Comparison of ENCODE assay signal across 8 mouse cellular contexts in genomic region chr4:115738481-115738985, GRCm38 (mm10). TPM values are rescaled to one million over a fixed set of nuclear protein-coding genes. Genes with fewer than 3 reads are reported as not detected.
DNase-seq lines count a peak whose midpoint lies in the region; ATAC-seq and TF ChIP-seq lines count a peak whose summit lies in the region.

No protein-coding gene starts in this region.

- peaks cover 20% of the 10 kb centered on the region for H3K4me1 ChIP-seq in heart, embryonic 12.5 days (replicated peaks)
- H3K4me1 ChIP-seq in MEL (ENCODE audit: control insufficient read depth in 1 of 2, insufficient read depth in 2 of 2, low read length in 2 of 2): peaks cover 9 to 35% of the 10 kb centered on the region in 2 experiments
- H3K4me1 ChIP-seq in forebrain, embryonic 15.5 days: peaks cover 22% of the 10 kb centered on the region
- peaks cover 14% of the 10 kb centered on the region for H3K4me1 ChIP-seq in limb, embryonic 15.5 days
- peaks cover 20% of the 10 kb centered on the region for H3K4me1 ChIP-seq in stomach, embryonic 16.5 days (ENCODE audit: control insufficient read depth, insufficient read depth, low read length)

- TF ChIP-seq RAD21 in MEL (IDR thresholded peaks at IDR 0.05; ENCODE audit: low read depth, low read length): no peak

- 0 out of 2 replicates have a peak, but pooled peaks cover 9% of the 10 kb centered on the region for H3K27me3 ChIP-seq in heart, embryonic 12.5 days (replicated peaks)
- H3K27me3 ChIP-seq in MEL (ENCODE audit: control insufficient read depth in 1 of 2, insufficient read depth in 2 of 2, low read length in 2 of 2): no peaks in the 10 kb centered on the region
- peaks cover 7% of the 10 kb centered on the region; the same call in 1 of the 2 replicates for H3K27me3 ChIP-seq in forebrain, embryonic 15.5 days
- H3K27me3 ChIP-seq in limb, embryonic 15.5 days: no peaks in the 10 kb centered on the region
- H3K27me3 ChIP-seq in stomach, embryonic 16.5 days (ENCODE audit: control insufficient read depth, insufficient read depth, low read length): no peaks in the 10 kb centered on the region

- peaks cover 24% of the 10 kb centered on the region for H3K36me3 ChIP-seq in heart, embryonic 12.5 days
- H3K36me3 ChIP-seq in MEL (ENCODE audit: control insufficient read depth in 1 of 2, insufficient read depth in 2 of 2, low read length in 2 of 2): peaks cover 2 to 40% of the 10 kb centered on the region in 2 experiments; a peak in 3 of 4 replicates
- H3K36me3 ChIP-seq in forebrain, embryonic 15.5 days: peaks cover 20% of the 10 kb centered on the region
- H3K36me3 ChIP-seq in limb, embryonic 15.5 days: peaks cover 22% of the 10 kb centered on the region
- no peaks in the 10 kb centered on the region for H3K36me3 ChIP-seq in stomach, embryonic 16.5 days (ENCODE audit: control insufficient read depth, insufficient read depth, low read length)

- no peak for TF ChIP-seq EP300 in MEL (IDR thresholded peaks at IDR 0.05; ENCODE audit: low read depth in 1 of 2, low read length in 2 of 2)

- H3K4me2 ChIP-seq in heart, embryonic 12.5 days: peak overlapping the region; percentile 68
- H3K4me2 ChIP-seq in forebrain, embryonic 15.5 days (replicated peaks): peak overlapping the region; percentile 62
- peak overlapping the region; percentile 67 for H3K4me2 ChIP-seq in limb, embryonic 15.5 days
- peak overlapping the region; percentile 73 for H3K4me2 ChIP-seq in stomach, embryonic 16.5 days (ENCODE audit: low read depth, low read length)

- H3K9me3 ChIP-seq in heart, embryonic 12.5 days (replicated peaks): no peaks in the 10 kb centered on the region
- no peaks in the 10 kb centered on the region for H3K9me3 ChIP-seq in MEL (replicated peaks; ENCODE audit: insufficient read depth, low read length)
- no peaks in the 10 kb centered on the region for H3K9me3 ChIP-seq in forebrain, embryonic 15.5 days
- no peaks in the 10 kb centered on the region for H3K9me3 ChIP-seq in limb, embryonic 15.5 days
- no peaks in the 10 kb centered on the region for H3K9me3 ChIP-seq in stomach, embryonic 16.5 days (replicated peaks; ENCODE audit: control insufficient read depth, low read length)

- H3K27ac ChIP-seq in heart, embryonic 12.5 days (ENCODE audit: poor library complexity, severe bottlenecking): no peak overlapping the region
- H3K27ac ChIP-seq in MEL (ENCODE audit: control insufficient read depth, low read depth, low read length): no peak overlapping the region
- no peak overlapping the region for H3K27ac ChIP-seq in forebrain, embryonic 15.5 days (replicated peaks)
- H3K27ac ChIP-seq in limb, embryonic 15.5 days: no peak overlapping the region
- H3K27ac ChIP-seq in stomach, embryonic 16.5 days (ENCODE audit: low read length): no peak overlapping the region

- no peak for TF ChIP-seq POLR2A in MEL (IDR thresholded peaks at IDR 0.05; ENCODE audit: control insufficient read depth in 1 of 2, insufficient read depth in 1 of 2, low read depth in 1 of 2, low read length in 2 of 2, poor library complexity in 1 of 2)

- peak overlapping the region; percentile 87 for H3K4me3 ChIP-seq in heart, embryonic 12.5 days
- H3K4me3 ChIP-seq in MEL (ENCODE audit: control insufficient read depth in 1 of 2, insufficient read depth in 1 of 2, low read depth in 2 of 2, low read length in 2 of 2): peak overlapping the region; percentile 86 to 95
- peak overlapping the region; percentile 73 for H3K4me3 ChIP-seq in forebrain, embryonic 15.5 days
- peak overlapping the region; percentile 82 for H3K4me3 ChIP-seq in limb, embryonic 15.5 days
- peak overlapping the region; percentile 64 for H3K4me3 ChIP-seq in stomach, embryonic 16.5 days (replicated peaks; ENCODE audit: low read length)

- no peak for ATAC-seq in heart, embryonic 12.5 days (ENCODE audit: insufficient number of reproducible peaks, low FRiP score)
- no peak for ATAC-seq in forebrain, embryonic 15.5 days (replicated peaks)
- ATAC-seq in limb, embryonic 15.5 days (ENCODE audit: insufficient number of reproducible peaks, low FRiP score, low TSS enrichment, low read depth): no peak
- ATAC-seq in stomach, embryonic 16.5 days (ENCODE audit: insufficient read depth, low FRiP score): no peak

- WGBS in heart, embryonic 12.5 days: 38% methylated on average over 13 of the region's 13 CpGs
- 44% methylated on average over 13 of the region's 13 CpGs for WGBS in forebrain, embryonic 15.5 days
- 39% methylated on average over 13 of the region's 13 CpGs for WGBS in limb, embryonic 15.5 days
- WGBS in stomach, embryonic 16.5 days: 32% methylated on average over 13 of the region's 13 CpGs

- no peak for DNase-seq in heart, adult 8-10 months (ENCODE audit: low spot score)
- peak; percentile 35 for DNase-seq in MEL (ENCODE audit: low read depth, low spot score)
- DNase-seq in frontal cortex, adult 2 months (ENCODE audit: extremely low spot score in 1 of 2, low spot score in 1 of 2): no peak
- DNase-seq in layer of hippocampus, adult 8-10 months (ENCODE audit: low spot score in 2 of 2): no peak

- H3K9ac ChIP-seq in heart, embryonic 12.5 days: peak overlapping the region; percentile 88
- H3K9ac ChIP-seq in MEL (ENCODE audit: control insufficient read depth, low read depth, low read length, poor library complexity, severe bottlenecking): peak overlapping the region; percentile 90
- H3K9ac ChIP-seq in forebrain, embryonic 15.5 days (replicated peaks): peak overlapping the region; percentile 75
- H3K9ac ChIP-seq in limb, embryonic 15.5 days: peak overlapping the region; percentile 84
- peak overlapping the region; percentile 81 for H3K9ac ChIP-seq in stomach, embryonic 16.5 days (ENCODE audit: low read length)

- peaks cover 14% of the 10 kb centered on the region for H3K79me2 ChIP-seq in MEL (ENCODE audit: control insufficient read depth, insufficient read depth, low read length, poor library complexity)

- no peak for TF ChIP-seq CTCF in MEL (IDR thresholded peaks at IDR 0.05 in 2 of 3, conservative IDR thresholded peaks at IDR 0.05 in 1 of 3; ENCODE audit: control insufficient read depth in 1 of 3, insufficient read depth in 1 of 3, low read depth in 2 of 3, low read length in 3 of 3, poor library complexity in 1 of 3, severe bottlenecking in 1 of 3)

TF ChIP-seq in MEL, 35 proteins besides CTCF, POLR2A, EP300 and RAD21:
- TF ChIP-seq USF2 (IDR thresholded peaks at IDR 0.05; ENCODE audit: borderline replicate concordance in 1 of 2, insufficient read depth in 1 of 2, low read depth in 1 of 2, low read length in 2 of 2) (no peak), JUND (IDR thresholded peaks at IDR 0.05; ENCODE audit: low read depth, low read length) (no peak), CHD1 (IDR thresholded peaks at IDR 0.05; ENCODE audit: low read depth, low read length) (0 out of 2 replicates have a peak, but pooled peaks have one; percentile 54)

RNA-seq across cellular contexts. Expression of gene Efcab14, which starts 1.0 kb away (rescaled TPM):
- polyA plus RNA-seq in heart, embryonic 12.5 days (2016; fragmentation: Nextera tagmentation; extraction: Ambion mirVana): 34.2 and 37.4 TPM in 2 replicates
- 10 to 100 TPM; 39.9 to 43.2 (median 42.3) TPM for total RNA-seq in heart, adult 8-10 months (2022)
- 10.4 and 11.7 TPM in 2 replicates for total RNA-seq in MEL (2012; rRNA removed)
- 10 to 100 TPM in 1 of 2 experiments, not detected in 1; 17.1 TPM for polyA plus RNA-seq in MEL (2012; ENCODE audit: insufficient read depth in 1 of 2, insufficient read length in 2 of 2, low read depth in 1 of 2, low replicate concordance in 2 of 2, missing spikeins in 1 of 2)
- 19.6 and 20.2 TPM in 2 replicates for polyA plus RNA-seq in forebrain, embryonic 15.5 days (2015; fragmentation: Nextera tagmentation; extraction: Ambion mirVana)
- polyA plus RNA-seq in limb, embryonic 15.5 days (2015; fragmentation: Nextera tagmentation; extraction: Ambion mirVana): 34.1 and 36.5 TPM in 2 replicates
- polyA plus RNA-seq in stomach, embryonic 16.5 days (2015; fragmentation: Nextera tagmentation; extraction: Ambion mirVana): 30.1 and 31.3 TPM in 2 replicates
- 35.9 and 37.1 TPM in 2 replicates for polyA plus RNA-seq in frontal cortex, adult 2 months (2012; rRNA removed)
- total RNA-seq in layer of hippocampus, adult 8-10 months (2022): 10 to 100 TPM; 57.2 to 62.0 (median 60.1) TPM

RNA-seq across cellular contexts. Expression of gene Tex38, which starts 42.3 kb away (rescaled TPM):
- polyA plus RNA-seq in heart, embryonic 12.5 days (2016; fragmentation: Nextera tagmentation; extraction: Ambion mirVana): 0.22 and 0.24 TPM in 2 replicates
- total RNA-seq in heart, adult 8-10 months (2022): 1 to 10 TPM in 3 of 4 experiments, under 1 TPM in 1; 0.47 to 2.5 (median 1.4) TPM
- not detected in 2 replicates for total RNA-seq in MEL (2012; rRNA removed)
- polyA plus RNA-seq in MEL (2012; ENCODE audit: insufficient read depth in 1 of 2, insufficient read length in 2 of 2, low read depth in 1 of 2, low replicate concordance in 2 of 2, missing spikeins in 1 of 2): under 1 TPM in 1 of 2 experiments, not detected in 1; 0.15 TPM
- 0.59 TPM in 1 of 2 replicates, not detected in the other for polyA plus RNA-seq in forebrain, embryonic 15.5 days (2015; fragmentation: Nextera tagmentation; extraction: Ambion mirVana)
- 0.22 and 0.26 TPM in 2 replicates for polyA plus RNA-seq in limb, embryonic 15.5 days (2015; fragmentation: Nextera tagmentation; extraction: Ambion mirVana)
- polyA plus RNA-seq in stomach, embryonic 16.5 days (2015; fragmentation: Nextera tagmentation; extraction: Ambion mirVana): 0.28 TPM in 1 of 2 replicates, not detected in the other
- 0.19 and 0.20 TPM in 2 replicates for polyA plus RNA-seq in frontal cortex, adult 2 months (2012; rRNA removed)
- total RNA-seq in layer of hippocampus, adult 8-10 months (2022): under 1 TPM in 2 of 4 experiments, not detected in 2; 0.43 to 0.85 TPM

RNA-seq across cellular contexts. Expression of gene Atpaf1, which starts 46.1 kb away (rescaled TPM):
- polyA plus RNA-seq in heart, embryonic 12.5 days (2016; fragmentation: Nextera tagmentation; extraction: Ambion mirVana): 69.9 and 73.5 TPM in 2 replicates
- total RNA-seq in heart, adult 8-10 months (2022): 100 to 1,000 TPM; 110 to 119 (median 113) TPM
- total RNA-seq in MEL (2012; rRNA removed): 18.9 and 24.5 TPM in 2 replicates
- 10 to 100 TPM in 1 of 2 experiments, not detected in 1; 23.4 TPM for polyA plus RNA-seq in MEL (2012; ENCODE audit: insufficient read depth in 1 of 2, insufficient read length in 2 of 2, low read depth in 1 of 2, low replicate concordance in 2 of 2, missing spikeins in 1 of 2)
- 34.6 and 37.5 TPM in 2 replicates for polyA plus RNA-seq in forebrain, embryonic 15.5 days (2015; fragmentation: Nextera tagmentation; extraction: Ambion mirVana)
- polyA plus RNA-seq in limb, embryonic 15.5 days (2015; fragmentation: Nextera tagmentation; extraction: Ambion mirVana): 44.1 and 50.6 TPM in 2 replicates
- 33.7 and 36.2 TPM in 2 replicates for polyA plus RNA-seq in stomach, embryonic 16.5 days (2015; fragmentation: Nextera tagmentation; extraction: Ambion mirVana)
- polyA plus RNA-seq in frontal cortex, adult 2 months (2012; rRNA removed): 65.8 and 66.9 TPM in 2 replicates
- total RNA-seq in layer of hippocampus, adult 8-10 months (2022): 10 to 100 TPM; 55.8 to 66.8 (median 63.1) TPM
